Mouse (Mus musculus) large intestine, adult 2 months (tissue): ENCODE measurements at regions not wholly inside any gene's neighbourhood (a gene's known extent, or its start where the extent isn't known, plus 50 kb on each side); places are given as distances from the start of the nearest gene placed in this dataset.

ENCODE experiments used
- DNase-seq: peaks from one replicate; pipeline ENCODE4 v3.0.0-alpha.2; 2012; ENCODE audit warnings: low read depth, low spot score
- WGBS: fragments of 180-500 bp; shearing (Covaris S2); methylation state at CpG from one replicate; pipeline ENCODE4 v1.1.7; 2018; 5-methylcytosine and 5-hydroxymethylcytosine counted together

DNA sequence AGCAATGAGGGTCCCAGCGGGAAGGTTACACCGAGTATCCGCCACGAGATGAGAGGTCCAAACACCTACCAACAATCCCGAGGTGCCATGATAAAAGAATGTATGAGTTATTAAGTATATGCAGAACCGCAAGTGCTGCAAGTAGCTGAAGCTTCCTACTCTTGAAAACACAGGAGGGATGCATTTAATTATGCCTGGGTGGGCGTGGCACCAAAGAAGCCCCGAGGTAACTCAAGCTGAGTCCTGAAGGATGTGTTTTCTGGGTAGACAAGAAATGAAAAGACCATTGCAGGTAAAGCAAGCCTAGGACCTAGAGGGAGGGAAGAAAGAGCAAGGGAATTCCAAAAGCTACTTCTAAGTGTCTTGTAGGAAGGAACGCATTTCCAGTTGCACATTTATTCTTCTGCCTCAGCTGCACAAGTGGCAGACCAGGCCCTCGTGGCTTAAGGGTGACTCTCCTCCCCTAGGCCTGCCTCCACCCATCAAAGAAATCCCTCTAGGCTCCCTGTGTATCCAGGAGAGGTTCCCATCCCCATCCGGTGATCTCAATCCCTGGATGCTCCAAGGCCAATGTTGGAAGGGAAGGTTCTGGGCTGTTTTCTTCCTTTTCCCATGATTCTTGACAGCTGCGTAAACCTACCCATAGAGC, 104.2 kb upstream of the Mgme1 start:
- WGBS = 28% methylated on average over 12 of the region's 12 CpGs
- no peak for DNase-seq

DNA sequence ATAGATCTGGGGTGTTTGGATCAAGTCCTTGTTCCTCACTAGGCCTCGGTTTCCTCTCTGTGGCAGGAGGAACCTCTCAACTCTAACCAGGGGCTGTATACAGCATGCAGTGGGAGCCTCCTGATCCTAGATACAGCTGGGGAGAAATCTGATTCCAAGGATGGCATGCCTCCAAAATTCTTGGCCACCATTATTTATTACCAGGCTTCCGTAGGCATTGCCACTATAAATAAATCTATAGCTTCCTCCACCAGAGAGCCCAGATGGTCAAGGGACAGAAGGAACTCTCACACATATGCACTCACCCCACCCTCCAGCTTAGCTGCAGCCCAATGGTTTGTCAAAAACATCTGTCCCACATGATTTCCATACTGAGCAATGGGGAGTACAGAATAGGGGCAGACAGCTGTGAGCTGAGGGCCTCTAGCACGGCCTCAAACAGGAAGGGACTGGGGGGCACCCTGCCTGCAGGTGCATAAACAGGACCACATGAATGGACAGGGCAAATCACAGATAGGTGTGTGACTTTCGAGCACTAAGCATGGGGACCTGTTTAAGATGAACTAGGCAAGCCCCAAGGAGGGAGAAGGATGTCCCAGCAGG, 100.8 kb upstream of the Mgme1 start:
- 31% methylated on average over 4 of the region's 4 CpGs for WGBS
- DNase-seq = no peak

DNA sequence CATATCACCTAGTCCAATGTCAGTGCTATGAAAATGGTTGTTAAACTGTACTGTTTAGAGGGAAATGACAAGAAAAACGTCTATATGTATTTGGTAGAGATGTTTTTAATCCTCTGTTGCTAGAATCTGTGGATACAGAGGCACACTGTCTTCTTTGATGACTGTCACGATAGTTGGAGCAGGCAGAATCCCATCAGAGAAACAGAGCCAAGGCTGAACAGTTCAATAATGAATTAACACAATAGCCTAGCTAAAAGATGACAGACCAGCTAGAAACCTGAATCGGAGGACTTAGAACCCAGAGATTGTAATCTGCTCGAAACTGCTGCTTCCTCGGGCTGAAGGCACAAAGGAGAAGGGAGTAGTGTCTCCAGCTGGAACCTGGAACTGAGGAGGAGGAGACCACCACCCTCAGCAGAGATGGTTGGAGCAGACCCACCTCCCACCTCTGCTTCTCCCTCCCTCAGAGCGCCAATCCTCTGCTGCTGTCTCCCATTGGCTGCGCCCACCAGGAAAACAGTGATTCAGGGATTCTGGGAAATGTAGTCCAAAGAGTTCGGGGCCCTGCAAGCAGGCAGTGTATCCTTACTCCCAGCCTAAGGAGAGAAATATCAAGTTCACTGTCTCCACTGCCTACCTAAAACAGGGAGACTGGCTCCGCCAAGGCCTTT, 98.2 kb upstream of the Mgme1 start:
- no peak for DNase-seq
- WGBS = 31% methylated on average over 9 of the region's 9 CpGs

DNA sequence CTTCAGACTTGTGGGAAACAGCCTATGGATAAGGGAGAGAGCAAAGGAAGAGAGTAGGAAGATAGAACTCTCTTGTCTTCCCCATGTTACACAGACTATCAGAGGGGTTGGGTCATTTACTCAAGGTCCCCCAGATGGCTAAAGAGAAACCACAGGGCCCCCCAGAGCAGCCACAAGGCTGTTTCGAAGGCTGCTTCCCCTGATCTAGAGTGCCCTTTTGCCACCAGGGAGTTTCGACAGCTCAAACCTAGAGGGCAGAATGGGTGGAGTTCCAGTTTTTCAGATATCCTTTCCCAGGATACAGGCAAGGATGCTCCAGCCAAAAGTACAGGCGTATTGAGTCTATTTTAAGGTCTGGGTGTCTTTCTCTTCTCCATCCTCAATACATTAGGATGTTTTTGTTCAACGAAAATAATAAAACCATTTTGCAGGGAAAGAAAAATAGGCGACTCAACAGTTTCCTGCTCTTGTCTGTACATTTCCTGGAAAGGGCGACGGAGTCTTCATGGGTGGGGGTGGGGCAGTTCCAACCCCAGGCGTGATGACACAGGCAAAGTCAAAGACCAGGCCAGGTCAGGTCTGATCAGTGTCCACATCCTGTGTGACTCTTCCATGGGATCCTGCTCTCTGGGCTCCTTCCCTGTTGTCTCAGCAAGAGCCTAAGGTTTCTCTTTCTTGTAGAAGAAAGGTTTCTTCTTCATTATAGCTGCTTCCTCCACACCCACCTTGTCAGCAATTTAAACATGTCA, 96.9 kb upstream of the Mgme1 start:
- 62% methylated on average over 8 of the region's 8 CpGs for WGBS
- DNase-seq = no peak

DNA sequence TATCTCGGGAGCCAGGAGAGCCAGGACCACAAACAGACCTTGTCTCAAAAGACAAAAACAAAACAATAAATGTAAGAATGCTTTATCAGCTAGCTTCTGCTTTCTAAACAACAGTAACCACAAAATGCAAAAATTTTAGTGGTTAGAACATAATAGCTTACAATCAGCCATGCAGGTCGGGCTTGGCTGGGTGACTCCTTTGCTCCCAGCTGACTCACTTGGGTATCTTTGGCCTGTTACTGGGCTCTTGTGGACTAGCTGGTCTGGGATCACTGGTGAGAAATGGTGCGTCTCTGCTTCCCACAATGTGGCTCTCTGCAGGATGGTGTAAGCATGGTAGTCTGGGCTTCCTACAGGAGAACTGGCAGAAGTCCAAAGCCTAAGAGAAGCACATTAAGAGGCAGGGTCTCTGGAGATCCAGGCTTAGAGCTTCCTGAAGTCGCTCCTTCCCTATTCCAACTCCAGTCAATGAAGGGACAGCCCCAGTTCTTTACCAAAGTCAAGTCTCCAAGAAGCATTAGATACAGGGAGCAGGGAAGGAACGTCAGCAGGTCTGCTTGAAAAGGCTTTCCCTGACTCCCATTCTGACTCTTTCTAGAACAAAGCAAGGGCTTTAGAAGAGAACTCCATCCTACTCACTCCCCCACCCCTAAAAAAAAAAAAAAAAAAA, 96.0 kb upstream of the Mgme1 start:
- 85% methylated on average over 5 of the region's 5 CpGs for WGBS
- DNase-seq = no peak

DNA sequence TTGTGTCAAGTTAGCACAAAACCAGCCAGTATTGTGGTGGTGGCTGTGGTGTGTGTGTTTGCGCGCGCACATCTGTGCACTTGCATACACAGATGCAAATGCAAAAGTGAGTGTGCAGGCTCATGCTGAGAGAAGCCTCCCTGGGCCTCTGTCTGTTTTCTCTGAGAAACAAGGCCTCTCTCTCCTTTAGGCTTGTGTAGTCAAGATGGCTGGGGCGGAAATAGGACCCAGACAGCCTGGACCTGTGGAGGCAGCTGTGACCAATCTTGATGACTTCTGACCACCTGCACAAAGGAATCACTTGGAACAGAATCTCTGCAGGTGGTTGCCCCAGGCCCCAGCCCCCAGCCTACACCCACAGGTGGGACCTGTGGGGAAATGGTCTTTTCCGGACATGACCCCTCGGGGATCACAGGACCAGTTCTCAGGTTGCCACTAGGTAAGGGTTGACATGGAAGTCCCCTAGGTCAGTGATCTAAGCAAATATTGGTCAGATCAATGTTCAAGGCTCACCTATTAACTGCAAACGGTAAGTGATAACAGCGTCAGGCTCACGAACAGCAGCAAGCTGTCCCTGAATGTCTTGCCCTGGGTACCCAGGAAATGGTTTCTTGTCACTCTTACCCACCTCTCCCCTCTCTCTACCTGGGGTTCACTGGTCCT, 93.8 kb upstream of the Mgme1 start:
- 82% methylated on average over 9 of the region's 9 CpGs for WGBS
- no peak for DNase-seq

DNA sequence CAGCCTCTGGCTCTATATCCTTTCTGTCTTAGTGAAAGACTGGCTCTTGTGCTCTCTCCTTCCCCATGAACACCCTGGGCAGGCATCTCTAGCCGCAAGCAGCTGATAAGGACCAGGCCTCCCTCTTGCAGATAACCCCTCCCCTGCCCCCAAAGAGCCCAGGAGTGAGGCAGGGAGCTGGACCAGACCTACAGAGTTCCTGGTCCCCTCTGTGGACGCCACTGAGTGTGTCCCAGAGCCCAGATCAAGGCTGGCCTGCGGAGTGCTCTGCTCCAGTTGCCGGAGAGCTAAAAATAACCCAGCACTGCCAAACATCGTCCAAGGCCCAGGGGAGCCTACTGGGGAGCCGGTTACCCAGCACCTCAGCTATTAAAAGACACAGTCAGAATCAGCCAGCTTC, 93.2 kb upstream of the Mgme1 start:
- WGBS = 75% methylated on average over 6 of the region's 6 CpGs

DNA sequence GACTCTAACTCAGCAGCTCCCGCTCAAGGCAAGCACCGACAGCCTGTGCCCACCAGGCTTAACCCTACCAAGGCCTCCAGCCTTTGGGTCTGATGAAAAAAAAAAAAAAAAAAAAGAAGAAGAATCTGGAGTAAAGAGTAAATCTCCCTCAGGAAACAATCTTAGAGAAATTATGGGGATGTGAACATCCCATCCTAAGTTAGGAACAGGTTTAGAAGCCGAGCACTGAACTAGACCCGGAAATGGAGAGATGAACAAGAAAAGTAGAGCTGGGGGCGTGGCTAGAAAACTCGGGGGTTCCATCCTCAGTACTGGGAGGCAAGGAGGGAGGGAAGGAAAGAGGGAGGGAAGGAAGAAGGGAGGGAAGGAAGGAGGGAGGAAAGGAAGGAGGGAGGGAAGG, 92.5 kb upstream of the Mgme1 start:
- DNase-seq = no peak
- WGBS = 63% methylated on average over 6 of the region's 6 CpGs

More for the DNA sequence above, 93.2 kb upstream of the Mgme1 start:
- DNase-seq = no peak

DNA sequence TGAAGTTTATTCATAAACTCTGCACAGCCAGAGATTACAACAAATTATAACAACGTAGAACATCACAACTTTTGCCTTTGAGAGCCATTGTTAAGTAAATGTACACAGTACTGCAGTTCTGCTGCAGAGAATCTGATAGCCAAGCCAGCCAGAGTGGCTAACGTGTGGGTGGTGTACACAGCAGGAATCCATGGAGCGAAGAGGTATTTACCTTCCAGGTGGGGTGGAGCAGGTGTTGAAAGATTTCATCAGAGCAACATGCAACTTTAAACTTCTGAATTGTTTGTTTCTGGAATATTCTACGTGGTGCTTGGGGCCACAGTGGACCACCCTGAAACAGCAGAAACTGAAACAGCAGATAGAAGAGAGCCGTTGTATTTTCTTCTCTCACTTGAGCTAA, 88.4 kb upstream of the Mgme1 start:
- DNase-seq = no peak
- 31% methylated on average over 5 of the region's 5 CpGs for WGBS

DNA sequence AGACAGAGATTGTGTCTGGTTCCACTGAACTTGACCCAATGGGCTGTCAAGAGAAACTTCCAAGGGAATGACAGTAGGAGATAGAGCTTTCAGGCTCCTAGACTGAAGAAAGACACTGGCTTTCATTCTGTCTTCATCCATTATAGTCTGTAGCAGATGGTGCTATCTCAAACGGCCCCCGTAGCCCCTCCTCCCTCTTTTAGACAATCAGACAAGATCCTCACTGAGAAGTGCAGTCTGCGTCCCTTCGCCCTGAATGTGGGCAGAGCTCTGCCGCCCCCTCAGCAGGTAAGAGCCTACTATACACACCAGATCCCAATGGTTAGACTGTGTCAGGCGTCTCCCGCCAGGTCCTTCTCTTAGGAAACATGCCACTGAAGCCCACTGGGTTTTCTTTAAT, 87.9 kb upstream of the Mgme1 start:
- WGBS = 82% methylated on average over 7 of the region's 7 CpGs
- no peak for DNase-seq

DNA sequence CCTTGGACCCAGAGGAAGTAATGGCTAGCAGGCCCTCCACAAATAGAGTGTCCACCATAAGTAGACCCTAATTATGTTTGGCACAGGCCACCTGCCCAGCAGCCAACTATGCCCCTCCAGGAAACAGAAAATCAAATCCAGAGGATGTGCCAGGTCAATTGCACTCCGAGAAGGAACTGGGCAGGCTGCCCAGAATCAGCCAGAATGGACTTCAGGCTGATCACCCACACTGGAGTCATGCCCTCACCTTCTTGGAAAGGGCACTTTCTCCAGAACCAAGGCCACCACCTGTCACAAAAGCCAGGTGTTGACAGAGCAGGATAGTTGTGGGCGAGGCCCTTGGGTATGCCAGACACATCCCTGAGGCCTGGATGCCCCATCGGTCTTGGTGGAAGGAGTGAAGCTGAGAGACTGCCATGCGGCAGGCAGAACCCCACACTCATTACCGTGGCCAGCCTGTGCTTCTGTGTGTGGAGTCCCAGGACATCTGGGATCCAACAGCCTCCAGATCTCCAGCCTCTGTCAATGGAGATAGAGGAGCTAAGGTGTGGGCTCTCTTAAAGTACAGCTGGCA, 87.0 kb upstream of the Mgme1 start:
- peak; percentile 82 for DNase-seq
- 29% methylated on average over 5 of the region's 5 CpGs for WGBS

DNA sequence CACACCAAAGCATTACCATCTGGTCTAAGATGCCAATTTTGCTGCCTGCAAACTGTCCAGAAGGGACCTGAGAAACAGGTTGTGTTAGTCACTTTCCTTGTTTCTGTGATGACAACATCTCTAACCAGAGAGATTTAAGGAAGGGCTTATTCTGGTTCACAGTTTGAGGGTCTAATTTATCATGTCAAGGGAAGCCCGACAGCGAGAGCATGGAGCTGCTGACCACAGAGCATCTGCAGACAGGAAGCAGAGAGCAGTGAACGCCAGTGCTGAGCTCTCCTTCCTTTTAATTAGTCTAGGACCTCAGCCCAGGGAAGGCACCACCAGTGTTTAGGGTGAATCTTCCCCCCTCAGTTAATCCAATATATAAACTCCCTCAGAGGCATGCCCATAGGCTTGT, 85.3 kb upstream of the Mgme1 start:
- DNase-seq = no peak
- WGBS = 75% methylated on average over 3 of the region's 3 CpGs

DNA sequence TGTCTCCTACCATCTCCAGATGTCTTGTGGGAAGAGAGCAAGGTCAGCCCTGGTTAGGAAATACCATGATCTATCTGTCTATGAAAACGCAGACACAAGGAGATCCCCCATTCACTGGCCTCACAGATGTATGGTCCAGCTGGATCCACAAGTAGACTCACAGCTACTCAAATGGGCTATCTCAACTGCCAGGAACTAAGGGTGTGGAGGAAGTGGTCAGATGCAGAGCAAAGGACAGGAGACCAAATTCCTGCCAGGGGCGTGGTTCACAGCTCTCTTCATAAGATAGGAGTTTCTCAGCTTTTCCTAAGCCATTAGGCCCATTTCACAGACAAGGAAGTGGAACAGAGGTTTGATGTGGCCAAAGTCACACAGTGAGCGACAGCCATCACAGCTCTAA, 84.0 kb upstream of the Mgme1 start:
- peak; percentile 85 for DNase-seq
- 53% methylated on average over 3 of the region's 3 CpGs for whole genome bisulfite sequencing

DNA sequence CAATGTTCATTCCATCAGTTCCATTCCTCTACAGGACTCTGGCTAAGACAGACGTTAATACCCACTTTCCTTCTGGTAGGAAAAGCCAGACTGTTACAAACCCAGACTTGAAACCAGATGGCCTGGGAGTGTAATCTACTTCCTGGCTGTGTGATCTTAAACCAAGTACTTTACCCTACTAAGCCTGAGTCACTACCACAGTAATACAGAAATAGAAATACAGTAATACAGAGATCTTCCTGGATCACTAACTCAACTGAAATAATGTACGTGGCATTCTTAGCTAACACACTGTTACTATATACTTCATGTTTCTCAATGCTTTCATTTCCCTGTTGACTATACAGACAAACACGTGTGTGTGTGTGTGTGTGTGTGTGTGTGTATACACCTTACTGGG, 82.4 kb upstream of the Mgme1 start:
- WGBS = 19% methylated on average over 3 of the region's 3 CpGs

DNA sequence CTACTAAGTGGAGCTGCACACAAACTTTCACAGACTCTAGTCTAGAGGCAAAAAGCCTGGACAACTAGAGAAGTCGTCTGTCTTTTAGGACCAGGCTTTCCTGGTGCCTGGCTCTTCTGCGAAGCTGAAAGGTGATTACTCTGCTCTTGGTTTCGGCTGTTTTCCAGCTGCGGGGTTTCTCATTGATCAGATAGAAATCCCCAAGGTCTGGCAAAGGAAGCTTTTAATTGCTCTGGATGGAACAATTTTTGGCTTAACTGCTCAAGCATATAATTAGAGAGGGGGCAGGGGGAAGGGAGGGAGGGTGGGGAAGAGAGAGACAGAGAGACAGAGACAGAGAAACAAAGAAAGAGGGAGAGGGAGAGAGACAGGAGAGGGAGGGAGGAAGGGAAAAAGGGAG, 82.0 kb upstream of the Mgme1 start:
- no peak for DNase-seq
- WGBS = 45% methylated on average over 4 of the region's 4 CpGs

More for the DNA sequence above, 82.4 kb upstream of the Mgme1 start:
- no peak for DNase-seq

DNA sequence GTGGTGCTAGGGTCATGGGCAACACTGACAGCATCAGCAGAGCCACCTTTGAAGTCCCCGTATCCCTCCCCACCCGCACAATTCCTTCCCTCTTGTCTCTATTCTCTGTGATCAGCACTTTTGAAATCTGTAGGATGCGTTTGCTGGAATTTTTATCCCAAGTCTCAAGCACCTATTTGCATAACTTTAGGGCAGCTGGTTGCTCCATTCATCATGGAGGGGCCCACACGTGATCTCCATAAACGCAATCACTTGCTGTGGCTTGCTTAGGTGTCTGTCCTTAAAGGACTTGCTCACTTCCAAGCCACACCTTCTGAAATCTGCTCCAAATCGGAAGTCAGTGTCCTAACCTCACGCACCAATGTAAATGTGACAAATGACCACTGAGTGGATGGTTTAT, 80.7 kb upstream of the Mgme1 start:
- DNase-seq = no peak
- 93% methylated on average over 7 of the region's 7 CpGs for WGBS

DNA sequence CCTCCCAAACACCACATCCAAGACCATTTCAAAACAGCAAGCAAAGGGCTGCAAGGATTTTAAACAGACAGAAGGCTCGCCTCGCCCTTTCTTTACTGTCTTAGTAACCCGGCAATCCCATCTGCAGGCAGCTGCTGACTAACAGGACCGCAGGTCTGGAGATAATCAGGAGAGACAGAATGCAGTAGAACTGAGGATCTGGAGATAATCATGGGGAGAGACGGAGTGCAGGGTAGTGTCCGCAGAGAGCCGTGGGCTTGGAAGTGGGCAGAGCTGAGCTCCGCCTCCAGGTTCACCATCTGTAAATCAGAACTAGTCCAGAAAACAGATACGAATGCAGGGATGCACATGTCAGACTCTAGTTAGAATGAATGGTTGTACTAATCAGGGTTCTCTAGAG, 79.4 kb upstream of the Mgme1 start:
- DNase-seq = no peak
- 53% methylated on average over 9 of the region's 9 CpGs for WGBS

DNA sequence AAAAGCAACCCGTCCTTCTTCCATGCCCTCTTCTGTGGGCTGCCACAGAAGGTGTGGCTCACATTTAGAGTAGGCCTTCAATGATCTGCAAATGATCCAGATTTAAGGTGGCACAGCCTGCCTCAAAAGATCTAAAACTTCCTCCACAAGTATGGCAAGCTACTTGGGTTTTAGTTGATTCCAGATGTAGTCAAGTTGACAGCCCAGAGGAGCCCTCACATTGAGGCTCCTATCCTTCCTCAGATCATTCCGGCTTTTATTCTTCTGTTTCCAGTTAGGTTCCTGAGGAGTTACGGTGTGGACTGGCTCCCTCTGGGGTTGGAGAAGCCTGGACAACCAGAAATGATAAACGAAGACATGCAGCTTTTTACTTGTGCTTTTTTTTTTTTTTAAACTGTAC, 78.8 kb upstream of the Mgme1 start:
- no peak for DNase-seq
- 78% methylated on average over 4 of the region's 4 CpGs for WGBS

DNA sequence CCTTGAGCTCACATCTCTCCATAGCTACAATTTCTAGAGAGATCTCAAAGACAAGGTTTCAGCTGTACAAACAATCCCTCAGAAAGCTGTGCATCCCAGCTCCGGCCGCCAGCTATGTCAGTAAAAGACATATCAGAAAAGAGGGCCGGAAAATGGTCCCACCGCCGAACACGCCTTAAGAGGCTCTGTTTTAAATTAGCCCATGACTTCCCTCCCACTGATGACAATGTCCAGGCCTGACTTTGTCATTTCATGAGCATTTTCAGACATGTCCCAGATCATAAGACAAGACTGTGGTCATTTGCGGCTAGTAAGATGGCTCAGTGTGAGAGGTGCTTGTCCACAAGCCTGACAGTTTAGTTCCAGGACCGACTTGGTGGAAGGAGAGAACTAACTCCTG, 78.0 kb upstream of the Mgme1 start:
- no peak for DNase-seq
- WGBS = 77% methylated on average over 8 of the region's 8 CpGs
